10 mouse cellular contexts compared by ENCODE assay signal in the genomic region with DNA sequence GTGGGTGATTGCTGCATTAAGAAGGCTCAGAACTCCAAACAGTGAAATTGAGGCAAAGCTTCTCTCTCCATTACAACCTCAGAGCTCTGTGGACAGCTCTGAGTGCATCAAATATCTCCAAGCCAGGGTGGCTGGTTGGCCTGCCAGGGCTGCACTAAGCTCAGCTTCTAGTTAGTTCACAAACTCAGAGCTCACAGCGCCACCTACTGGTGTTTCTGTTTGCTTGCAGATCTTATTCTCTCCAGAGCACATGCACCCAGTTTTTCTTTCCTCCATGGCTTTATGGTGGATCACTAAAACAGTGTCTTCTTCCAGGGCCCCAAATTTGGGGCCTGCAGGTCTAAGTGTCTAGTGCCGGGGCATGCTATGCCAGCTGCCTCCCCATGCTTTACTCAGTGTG. TPM values are rescaled to one million over a fixed set of nuclear protein-coding genes. Genes with fewer than 3 reads are reported as not detected.
DNase-seq lines count a peak whose midpoint lies in the region; ATAC-seq and TF ChIP-seq lines count a peak whose summit lies in the region.
"Had no signal": no experiment of that assay in that cellular context is flagged by ENCODE, and none has a peak within 500 bp of the region (broad histone marks: within the 10 kb centered on the region; RNA-seq: fewer than 3 reads in every experiment).

No protein-coding gene starts in this region.

- no peaks in the 10 kb centered on the region for H3K36me3 ChIP-seq in hindbrain, embryonic 11.5 days (ENCODE audit: control insufficient read depth, insufficient read depth, low read length)
- H3K36me3 ChIP-seq in hindbrain, embryonic 12.5 days = no peaks in the 10 kb centered on the region
- H3K36me3 ChIP-seq in hindbrain, embryonic 16.5 days (ENCODE audit: control insufficient read depth, insufficient read depth, low read length) = no peaks in the 10 kb centered on the region
- no peaks in the 10 kb centered on the region for H3K36me3 ChIP-seq in testis, adult 2 months (ENCODE audit: control insufficient read depth, insufficient read depth, low read length)
- H3K36me3 ChIP-seq: embryonic facial prominence, embryonic 13.5 days had no signal

- 31% methylated on average over 2 of the region's 2 CpGs for WGBS in hindbrain, embryonic 11.5 days
- 26% methylated on average over 2 of the region's 2 CpGs for WGBS in hindbrain, embryonic 12.5 days
- WGBS in hindbrain, embryonic 16.5 days = 30% methylated on average over 2 of the region's 2 CpGs

- no peak overlapping the region for H3K9ac ChIP-seq in hindbrain, embryonic 11.5 days (ENCODE audit: low read depth, low read length)
- H3K9ac ChIP-seq in hindbrain, embryonic 12.5 days = no peak overlapping the region
- H3K9ac ChIP-seq in hindbrain, embryonic 16.5 days (ENCODE audit: low read depth, low read length) = no peak overlapping the region
- H3K9ac ChIP-seq: embryonic facial prominence, embryonic 13.5 days had no signal

- no peak overlapping the region for H3K4me3 ChIP-seq in hindbrain, embryonic 11.5 days (ENCODE audit: low read depth, low read length)
- H3K4me3 ChIP-seq in hindbrain, embryonic 12.5 days = no peak overlapping the region
- no peak overlapping the region for H3K4me3 ChIP-seq in hindbrain, embryonic 16.5 days (ENCODE audit: low read length)
- H3K4me3 ChIP-seq in testis, adult 2 months (ENCODE audit: control insufficient read depth, low read depth, low read length) = no peak overlapping the region
- H3K4me3 ChIP-seq: embryonic facial prominence, embryonic 13.5 days had no signal

- no peak overlapping the region for H3K4me2 ChIP-seq in hindbrain, embryonic 11.5 days (replicated peaks; ENCODE audit: low read depth, low read length)
- no peak overlapping the region for H3K4me2 ChIP-seq in hindbrain, embryonic 12.5 days (replicated peaks)
- no peak overlapping the region for H3K4me2 ChIP-seq in hindbrain, embryonic 16.5 days (ENCODE audit: low read length)
- H3K4me2 ChIP-seq: embryonic facial prominence, embryonic 13.5 days had no signal

- peak; percentile 43; the same call in 1 of the 2 replicates for TF ChIP-seq CTCF in testis, adult 2 months (IDR thresholded peaks at IDR 0.05; ENCODE audit: control insufficient read depth, insufficient read depth, insufficient replicate concordance, low read depth, low read length)

- peak; percentile 84 for DNase-seq in hindbrain, embryonic 11.5 days (ENCODE audit: low spot score)
- DNase-seq in adrenal gland, postnatal 4 days (ENCODE audit: low spot score in 2 of 2) = peak; percentile 63 to 82
- DNase-seq in left cerebral cortex, postnatal 25 days (ENCODE audit: low spot score in 2 of 2) = peak; percentile 88 to 90

- TF ChIP-seq POLR2A in testis, adult 2 months (IDR thresholded peaks at IDR 0.05; ENCODE audit: control insufficient read depth, low read depth, low read length) = no peak

- no peaks in the 10 kb centered on the region for H3K4me1 ChIP-seq in hindbrain, embryonic 11.5 days (replicated peaks; ENCODE audit: control insufficient read depth, insufficient read depth, low read length)
- no peaks in the 10 kb centered on the region for H3K4me1 ChIP-seq in hindbrain, embryonic 12.5 days
- no peaks in the 10 kb centered on the region for H3K4me1 ChIP-seq in hindbrain, embryonic 16.5 days (ENCODE audit: control insufficient read depth, insufficient read depth, low read depth, low read length)
- H3K4me1 ChIP-seq in testis, adult 2 months (ENCODE audit: control insufficient read depth, insufficient read depth, low read length) = no peaks in the 10 kb centered on the region
- H3K4me1 ChIP-seq: embryonic facial prominence, embryonic 13.5 days had no signal

- no peak for ATAC-seq in hindbrain, embryonic 11.5 days (ENCODE audit: low FRiP score)
- no peak for ATAC-seq in hindbrain, embryonic 12.5 days (ENCODE audit: low FRiP score)
- ATAC-seq in erythroblast, adult 5-6 weeks (replicated peaks; ENCODE audit: low FRiP score, poor library complexity, severe bottlenecking) = peak; percentile 76
- peak; percentile 56 for ATAC-seq in hindbrain, embryonic 16.5 days
- ATAC-seq in monocyte, adult 5-6 weeks (replicated peaks; ENCODE audit: insufficient number of reproducible peaks, low FRiP score, low TSS enrichment, poor library complexity, severe bottlenecking) = peak; percentile 47; the same call in 1 of the 2 replicates

- H3K27ac ChIP-seq in hindbrain, embryonic 11.5 days (ENCODE audit: low read depth, low read length) = no peak overlapping the region
- H3K27ac ChIP-seq in hindbrain, embryonic 12.5 days = no peak overlapping the region
- no peak overlapping the region for H3K27ac ChIP-seq in hindbrain, embryonic 16.5 days (ENCODE audit: low read depth, low read length)
- no peak overlapping the region for H3K27ac ChIP-seq in testis, adult 2 months (ENCODE audit: control insufficient read depth, insufficient read depth, low read depth, low read length)
- H3K27ac ChIP-seq: embryonic facial prominence, embryonic 13.5 days had no signal

- H3K27me3 ChIP-seq in hindbrain, embryonic 11.5 days (ENCODE audit: control insufficient read depth, insufficient read depth, low read length) = no peaks in the 10 kb centered on the region
- H3K27me3 ChIP-seq in hindbrain, embryonic 12.5 days = no peaks in the 10 kb centered on the region
- no peaks in the 10 kb centered on the region for H3K27me3 ChIP-seq in hindbrain, embryonic 16.5 days (replicated peaks; ENCODE audit: control insufficient read depth, insufficient read depth, low read length)
- no peaks in the 10 kb centered on the region for H3K27me3 ChIP-seq in testis, adult 2 months (ENCODE audit: control insufficient read depth, insufficient read depth, low read length)
- H3K27me3 ChIP-seq: embryonic facial prominence, embryonic 13.5 days had no signal

- no peaks in the 10 kb centered on the region for H3K9me3 ChIP-seq in hindbrain, embryonic 11.5 days (ENCODE audit: control insufficient read depth, low read length)
- no peaks in the 10 kb centered on the region for H3K9me3 ChIP-seq in hindbrain, embryonic 12.5 days (replicated peaks)
- H3K9me3 ChIP-seq in hindbrain, embryonic 16.5 days (ENCODE audit: control insufficient read depth, low read length) = no peaks in the 10 kb centered on the region
- H3K9me3 ChIP-seq: embryonic facial prominence, embryonic 13.5 days had no signal

- intact Hi-C loops in left cerebral cortex, postnatal 25 days (cut with DNase I) = loop anchor here (10.0 kb wide), 3 partner anchors 74 to 134 kb away; a partner anchor contains a TSS

RNA-seq across cellular contexts. Expression of a gene that starts 2.7 kb away (rescaled TPM):
- polyA plus RNA-seq in hindbrain, embryonic 11.5 days (2014; fragmentation: Nextera tagmentation; extraction: Ambion mirVana) = not detected in 2 replicates
- not detected in 2 replicates for polyA plus RNA-seq in hindbrain, embryonic 12.5 days (2016; fragmentation: Nextera tagmentation; extraction: Ambion mirVana)
- total RNA-seq in adrenal gland, postnatal 4 days (2021) = 1 to 10 TPM; 1.4 to 1.7 TPM
- total RNA-seq in erythroblast, adult 5-6 weeks (2015; ENCODE audit: low replicate concordance) = not detected in 2 replicates
- not detected in 2 replicates for total RNA-seq in erythroblast, adult 5-6 weeks (2017; ENCODE audit: low replicate concordance)
- not detected in 2 replicates for polyA plus RNA-seq in hindbrain, embryonic 16.5 days (2015; fragmentation: Nextera tagmentation; extraction: Ambion mirVana)
- total RNA-seq in left cerebral cortex, postnatal 25 days (2021) = 1 to 10 TPM; 1.3 TPM
- total RNA-seq in monocyte, adult 5-6 weeks (2017) = 0.64 TPM in 1 of 3 replicates, not detected in the others
- 0.22 and 0.29 TPM in 2 replicates for polyA plus RNA-seq in testis, adult 2 months (2012; rRNA removed)
- polyA plus RNA-seq: embryonic facial prominence, embryonic 13.5 days; stomach, embryonic 14.5 days had no signal

RNA-seq across cellular contexts. Expression of a gene that starts 18.1 kb away (rescaled TPM):
- polyA plus RNA-seq in hindbrain, embryonic 11.5 days (2014; fragmentation: Nextera tagmentation; extraction: Ambion mirVana) = not detected in 2 replicates
- not detected in 2 replicates for polyA plus RNA-seq in hindbrain, embryonic 12.5 days (2016; fragmentation: Nextera tagmentation; extraction: Ambion mirVana)
- under 1 TPM in 1 of 2 experiments, not detected in 1; 0.17 TPM for total RNA-seq in adrenal gland, postnatal 4 days (2021)
- not detected in 2 replicates for total RNA-seq in erythroblast, adult 5-6 weeks (2015; ENCODE audit: low replicate concordance)
- not detected in 2 replicates for total RNA-seq in erythroblast, adult 5-6 weeks (2017; ENCODE audit: low replicate concordance)
- not detected in 2 replicates for polyA plus RNA-seq in hindbrain, embryonic 16.5 days (2015; fragmentation: Nextera tagmentation; extraction: Ambion mirVana)
- total RNA-seq in left cerebral cortex, postnatal 25 days (2021) = not detected
- total RNA-seq in monocyte, adult 5-6 weeks (2017) = 0.49 to 1.0 TPM in 2 of 3 replicates, not detected in the other
- polyA plus RNA-seq in testis, adult 2 months (2012; rRNA removed) = not detected in 2 replicates
- polyA plus RNA-seq: embryonic facial prominence, embryonic 13.5 days; stomach, embryonic 14.5 days had no signal

RNA-seq across cellular contexts. Expression of a gene that starts 18.3 kb away (rescaled TPM):
- 7.0 and 8.3 TPM in 2 replicates for polyA plus RNA-seq in hindbrain, embryonic 11.5 days (2014; fragmentation: Nextera tagmentation; extraction: Ambion mirVana)
- 7.8 and 9.2 TPM in 2 replicates for polyA plus RNA-seq in hindbrain, embryonic 12.5 days (2016; fragmentation: Nextera tagmentation; extraction: Ambion mirVana)
- 10 to 100 TPM; 22.1 to 22.9 TPM for total RNA-seq in adrenal gland, postnatal 4 days (2021)
- total RNA-seq in erythroblast, adult 5-6 weeks (2015; ENCODE audit: low replicate concordance) = 10.4 and 21.5 TPM in 2 replicates
- 12.8 and 20.4 TPM in 2 replicates for total RNA-seq in erythroblast, adult 5-6 weeks (2017; ENCODE audit: low replicate concordance)
- polyA plus RNA-seq in hindbrain, embryonic 16.5 days (2015; fragmentation: Nextera tagmentation; extraction: Ambion mirVana) = 8.2 and 9.2 TPM in 2 replicates
- 1 to 10 TPM; 8.3 to 9.3 TPM for total RNA-seq in left cerebral cortex, postnatal 25 days (2021)
- 122 to 131 TPM (median 124 TPM) in 3 replicates for total RNA-seq in monocyte, adult 5-6 weeks (2017)
- polyA plus RNA-seq in testis, adult 2 months (2012; rRNA removed) = 1.6 and 2.1 TPM in 2 replicates

RNA-seq across cellular contexts. Expression of a gene that starts 28.2 kb away (rescaled TPM):
- 3.0 and 4.0 TPM in 2 replicates for polyA plus RNA-seq in hindbrain, embryonic 11.5 days (2014; fragmentation: Nextera tagmentation; extraction: Ambion mirVana)
- 4.5 and 5.1 TPM in 2 replicates for polyA plus RNA-seq in hindbrain, embryonic 12.5 days (2016; fragmentation: Nextera tagmentation; extraction: Ambion mirVana)
- 10 to 100 TPM; 33.9 to 55.1 TPM for total RNA-seq in adrenal gland, postnatal 4 days (2021)
- 249 and 264 TPM in 2 replicates for total RNA-seq in erythroblast, adult 5-6 weeks (2015; ENCODE audit: low replicate concordance)
- total RNA-seq in erythroblast, adult 5-6 weeks (2017; ENCODE audit: low replicate concordance) = 271 and 275 TPM in 2 replicates
- 5.0 and 5.1 TPM in 2 replicates for polyA plus RNA-seq in hindbrain, embryonic 16.5 days (2015; fragmentation: Nextera tagmentation; extraction: Ambion mirVana)
- total RNA-seq in left cerebral cortex, postnatal 25 days (2021) = 10 to 100 TPM in 1 of 2 experiments, 1 to 10 TPM in 1; 9.9 to 10.2 TPM
- total RNA-seq in monocyte, adult 5-6 weeks (2017) = 372 to 405 TPM (median 385 TPM) in 3 replicates
- 2.8 and 4.7 TPM in 2 replicates for polyA plus RNA-seq in testis, adult 2 months (2012; rRNA removed)

RNA-seq across cellular contexts. Expression of a gene that starts 40.5 kb away (rescaled TPM):
- 4.1 and 5.9 TPM in 2 replicates for polyA plus RNA-seq in hindbrain, embryonic 11.5 days (2014; fragmentation: Nextera tagmentation; extraction: Ambion mirVana)
- polyA plus RNA-seq in hindbrain, embryonic 12.5 days (2016; fragmentation: Nextera tagmentation; extraction: Ambion mirVana) = 5.5 and 5.6 TPM in 2 replicates
- total RNA-seq in adrenal gland, postnatal 4 days (2021) = 1 to 10 TPM; 2.5 to 3.3 TPM
- total RNA-seq in erythroblast, adult 5-6 weeks (2015; ENCODE audit: low replicate concordance) = 161 and 177 TPM in 2 replicates
- 587 and 609 TPM in 2 replicates for total RNA-seq in erythroblast, adult 5-6 weeks (2017; ENCODE audit: low replicate concordance)
- 9.6 and 10.3 TPM in 2 replicates for polyA plus RNA-seq in hindbrain, embryonic 16.5 days (2015; fragmentation: Nextera tagmentation; extraction: Ambion mirVana)
- total RNA-seq in left cerebral cortex, postnatal 25 days (2021) = 1 to 10 TPM; 1.7 to 2.3 TPM
- total RNA-seq in monocyte, adult 5-6 weeks (2017) = 59.4 to 98.9 TPM (median 63.8 TPM) in 3 replicates
- 0.07 and 0.17 TPM in 2 replicates for polyA plus RNA-seq in testis, adult 2 months (2012; rRNA removed)

Comparison
In these comparisons a context has a peak if more than half of its experiments do, and no peak if none do; other contexts are left out.
1. ATAC-seq: peak in erythroblast, adult 5-6 weeks (single experiment), hindbrain, embryonic 16.5 days (single experiment) and monocyte, adult 5-6 weeks (single experiment); none in hindbrain, embryonic 11.5 days (single experiment) and hindbrain, embryonic 12.5 days (single experiment).
2. Peak in every context shown above with its lines, with median percentiles within 50 percentile points of each other: DNase-seq.